Mouse (Mus musculus): ENCODE measurements around the gene Thbs3. TPM values are rescaled to one million over a fixed set of nuclear protein-coding genes. Genes with fewer than 3 reads are reported as not detected.

Gene Thbs3
- total and polyA plus RNA-seq, 3 experiments = 4.3 to 6.1 (median 5.7) TPM

DNA sequence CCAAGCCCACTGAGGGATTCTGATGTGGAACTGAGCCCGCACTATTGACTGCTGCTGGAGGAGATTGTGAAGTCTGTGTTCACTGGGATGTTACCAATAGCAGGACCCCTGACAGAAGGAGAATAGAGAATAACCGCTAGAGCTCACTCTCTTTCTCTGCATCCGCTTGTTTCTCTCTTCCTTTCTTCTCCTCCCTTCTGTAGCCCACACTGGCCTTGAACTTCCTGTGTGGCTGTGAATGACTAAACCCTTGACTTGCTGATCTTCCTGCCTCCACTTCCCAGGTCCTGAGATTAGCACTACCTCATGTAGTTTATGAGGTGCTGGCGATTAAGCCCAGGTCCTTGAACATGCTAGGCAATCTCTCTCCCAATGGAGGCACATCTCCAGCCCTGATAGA, 32.5 kb downstream of the Thbs3 start:
- Histone ChIP-seq H3K27me3 (replicated peaks) (no peaks in the 10 kb centered on the region), H3K36me3 (replicated peaks in 1 of 2; ENCODE audit: control insufficient read depth in 1 of 2, insufficient read depth in 1 of 2, low read length in 1 of 2) (peaks cover 14 to 27% of the 10 kb centered on the region in 2 experiments), H3K79me2 (replicated peaks; ENCODE audit: control insufficient read depth, extremely low read depth, insufficient read depth, poor library complexity, severe bottlenecking) (peaks cover 17% of the 10 kb centered on the region), H3K4me3 (replicated peaks in 1 of 3; ENCODE audit: low read depth in 2 of 3, low read length in 2 of 3, poor library complexity in 1 of 3) (peak overlapping the region; percentile 75 to 84 (median 80)), H3K27ac (ENCODE audit: insufficient read depth, low read depth) (peak overlapping the region; percentile 47), H3K4me2 (ENCODE audit: insufficient read depth, low read depth, poor library complexity, severe bottlenecking) (peak overlapping the region; percentile 86), H3K4me1 (ENCODE audit: control insufficient read depth in 1 of 2, insufficient read depth in 2 of 2) (peaks cover 10 to 78% of the 10 kb centered on the region in 2 experiments), H3K9me3 (replicated peaks; ENCODE audit: low read length) (no peaks in the 10 kb centered on the region), H3K9ac (ENCODE audit: insufficient read depth, low read depth) (peak overlapping the region; percentile 90)
- TF ChIP-seq POLR2A (IDR thresholded peaks at IDR 0.05; ENCODE audit: low read depth, low read length) (peak; percentile 22), TBP (conservative IDR thresholded peaks at IDR 0.05; ENCODE audit: low read depth, low read length) (no peak)
- in situ Hi-C loops (cut with MboI; ENCODE audit: low pct_ligation_motif_present, low pct_unique_long_range_greater_than_20kb, low sequenced_read_pairs) (loop anchor here (5.0 kb wide), 1 partner anchor 50 kb away; no protein-coding TSS in a partner anchor), dilution Hi-C loops (cut with MboI; ENCODE audit: extremely low pct_ligation_motif_present, extremely low pct_unique_long_range_greater_than_20kb, low sequenced_read_pairs) (no loop called here)
- no peak for DNase-seq (ENCODE audit: extremely low read depth)

DNA sequence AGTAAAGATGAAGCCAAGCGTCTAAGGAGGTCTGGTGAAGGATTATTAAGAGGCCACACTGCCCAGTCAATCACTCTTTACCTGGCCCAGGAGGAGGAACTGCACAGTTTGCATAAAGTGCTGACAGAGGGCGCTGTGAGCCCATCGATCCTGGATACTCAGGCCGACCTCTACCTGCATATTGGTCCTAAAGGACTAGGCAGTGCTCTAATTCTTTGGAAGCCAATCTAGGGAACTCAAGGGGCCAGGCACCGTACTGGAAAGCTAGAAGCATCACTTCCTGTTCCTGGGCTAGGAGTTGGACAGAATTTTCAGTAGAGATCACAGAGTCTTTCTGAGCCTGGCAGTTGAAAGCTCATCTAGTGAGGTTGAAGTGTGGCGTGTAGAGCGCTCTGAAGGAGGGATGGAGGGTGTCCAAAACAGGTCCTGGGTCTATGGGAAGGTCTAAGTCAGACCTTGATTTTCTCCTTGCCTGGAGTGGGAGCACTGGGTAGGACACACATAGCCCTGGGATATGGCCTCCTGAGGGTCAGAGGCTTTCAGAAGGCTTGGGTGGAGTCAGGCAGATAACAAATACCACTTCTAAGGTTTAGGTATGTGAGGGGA, 35.6 kb downstream of the Thbs3 start:
- peak; percentile 67 for DNase-seq (ENCODE audit: extremely low read depth)
- in situ Hi-C loops (cut with MboI; ENCODE audit: low pct_ligation_motif_present, low pct_unique_long_range_greater_than_20kb, low sequenced_read_pairs) = no loop called here
- TF ChIP-seq ZMIZ1 (IDR thresholded peaks at IDR 0.05; ENCODE audit: low read depth, low read length) (peak; percentile 51; the same call in 1 of the 2 replicates), PAX5 (IDR thresholded peaks at IDR 0.05; ENCODE audit: low read length) (no peak), ZNF384 (IDR thresholded peaks at IDR 0.05; ENCODE audit: low read depth, low read length) (no peak), BHLHE40 (IDR thresholded peaks at IDR 0.05; ENCODE audit: low read depth, low read length) (no peak), POLR2A (IDR thresholded peaks at IDR 0.05; ENCODE audit: low read depth, low read length) (peak; percentile 43), ELF1 (IDR thresholded peaks at IDR 0.05; ENCODE audit: low read depth, low read length) (peak; percentile 59), MAFK (IDR thresholded peaks at IDR 0.05; ENCODE audit: insufficient replicate concordance, low read length) (peak; percentile 69), MXI1 (IDR thresholded peaks at IDR 0.05; ENCODE audit: low read depth, low read length) (no peak), NRF1 (IDR thresholded peaks at IDR 0.05; ENCODE audit: low read depth, low read length) (no peak), SIN3A (IDR thresholded peaks at IDR 0.05; ENCODE audit: low read length) (no peak), CTCF (conservative IDR thresholded peaks at IDR 0.05 in 1 of 2, IDR thresholded peaks at IDR 0.05 in 1 of 2; ENCODE audit: low read depth in 2 of 2, low read length in 2 of 2) (peak; percentile 61 to 94), E2F4 (IDR thresholded peaks at IDR 0.05; ENCODE audit: insufficient replicate concordance, low read depth, low read length) (0 out of 2 replicates have a peak, but pooled peaks have one; percentile 24), RAD21 (IDR thresholded peaks at IDR 0.05; ENCODE audit: low read depth, low read length) (peak; percentile 92), TBP (conservative IDR thresholded peaks at IDR 0.05; ENCODE audit: low read depth, low read length) (no peak), EP300 (IDR thresholded peaks at IDR 0.05; ENCODE audit: low read length) (peak; percentile 32; the same call in 1 of the 2 replicates), USF1 (IDR thresholded peaks at IDR 0.05; ENCODE audit: low read depth, low read length) (no peak), MYC (IDR thresholded peaks at IDR 0.05; ENCODE audit: low read depth, low read length) (0 out of 2 replicates have a peak, but pooled peaks have one; percentile 35), IRF4 (IDR thresholded peaks at IDR 0.05; ENCODE audit: low read depth, low read length) (0 out of 2 replicates have a peak, but pooled peaks have one; percentile 62), POLR2AphosphoS2 (IDR thresholded peaks at IDR 0.05; ENCODE audit: low read depth, low read length) (peak; percentile 80), TCF12 (IDR thresholded peaks at IDR 0.05; ENCODE audit: low read depth, low read length) (0 out of 2 replicates have a peak, but pooled peaks have one; percentile 22), HCFC1 (IDR thresholded peaks at IDR 0.05; ENCODE audit: low read depth, low read length) (no peak), CHD1 (IDR thresholded peaks at IDR 0.05; ENCODE audit: low read depth, low read length) (no peak), SMC3 (IDR thresholded peaks at IDR 0.05; ENCODE audit: low read depth, low read length) (peak; percentile 81), ZC3H11A (IDR thresholded peaks at IDR 0.05; ENCODE audit: low read depth, low read length) (peak; percentile 18; the same call in 1 of the 2 replicates), USF2 (conservative IDR thresholded peaks at IDR 0.05; ENCODE audit: low read depth, low read length) (no peak), MAZ (IDR thresholded peaks at IDR 0.05; ENCODE audit: low read depth, low read length) (no peak), ZKSCAN1 (IDR thresholded peaks at IDR 0.05; ENCODE audit: borderline replicate concordance, low read depth, low read length) (no peak), MAX (IDR thresholded peaks at IDR 0.05; ENCODE audit: low read length) (no peak), KAT2A (IDR thresholded peaks at IDR 0.05; ENCODE audit: insufficient replicate concordance, low read length) (no peak), MEF2A (IDR thresholded peaks at IDR 0.05; ENCODE audit: borderline replicate concordance, low read depth, low read length) (peak; percentile 27; the same call in 1 of the 2 replicates), UBTF (IDR thresholded peaks at IDR 0.05; ENCODE audit: low read depth, low read length) (0 out of 2 replicates have a peak, but pooled peaks have one; percentile 22)

More for the DNA sequence above, 35.6 kb downstream of the Thbs3 start:
- Histone ChIP-seq H3K36me3 (replicated peaks in 1 of 2; ENCODE audit: control insufficient read depth in 1 of 2, insufficient read depth in 1 of 2, low read length in 1 of 2) (peaks cover 14 to 24% of the 10 kb centered on the region in 2 experiments), H3K4me3 (replicated peaks in 1 of 3; ENCODE audit: low read depth in 2 of 3, low read length in 2 of 3, poor library complexity in 1 of 3) (peak overlapping the region in 2 of 3 experiments; percentile 26 to 62), H3K27me3 (replicated peaks) (no peaks in the 10 kb centered on the region), H3K27ac (ENCODE audit: insufficient read depth, low read depth) (peak overlapping the region; percentile 67), H3K4me2 (ENCODE audit: insufficient read depth, low read depth, poor library complexity, severe bottlenecking) (peak overlapping the region; percentile 94), H3K79me2 (replicated peaks; ENCODE audit: control insufficient read depth, extremely low read depth, insufficient read depth, poor library complexity, severe bottlenecking) (peaks cover 17% of the 10 kb centered on the region), H3K9me3 (replicated peaks; ENCODE audit: low read length) (peaks cover 5% of the 10 kb centered on the region), H3K9ac (ENCODE audit: insufficient read depth, low read depth) (peak overlapping the region; percentile 13; the same call in 1 of the 2 replicates), H3K4me1 (ENCODE audit: control insufficient read depth in 1 of 2, insufficient read depth in 2 of 2) (peaks cover 10 to 53% of the 10 kb centered on the region in 2 experiments)
- dilution Hi-C loops (cut with MboI; ENCODE audit: extremely low pct_ligation_motif_present, extremely low pct_unique_long_range_greater_than_20kb, low sequenced_read_pairs) = no loop called here

Data from CH12.LX (cell line).